ENCODE assay signal across 22 mouse cellular contexts in the genomic region with DNA sequence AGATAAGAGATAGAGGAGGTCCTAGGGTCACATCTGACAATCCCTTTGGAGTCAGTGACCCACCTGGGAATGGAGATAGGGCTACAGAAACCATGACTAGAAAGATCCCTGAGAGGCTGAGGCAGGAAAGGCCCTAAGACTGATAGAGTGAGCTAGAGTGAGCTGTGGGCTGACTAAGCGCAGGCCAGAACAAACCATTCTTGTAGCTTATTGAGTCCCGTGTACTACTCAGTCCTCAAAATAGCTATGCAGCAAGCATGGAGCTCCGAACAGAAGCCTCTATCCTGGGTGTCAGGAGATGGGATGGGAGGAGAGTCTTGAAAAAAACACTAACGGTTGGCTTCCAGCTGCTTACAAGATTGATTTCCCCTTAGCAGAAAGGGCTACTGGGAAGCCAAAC. TPM values are rescaled to one million over a fixed set of nuclear protein-coding genes. Genes with fewer than 3 reads are reported as not detected.
DNase-seq lines count a peak whose midpoint lies in the region; ATAC-seq and TF ChIP-seq lines count a peak whose summit lies in the region.
"Had no signal": no experiment of that assay in that cellular context is flagged by ENCODE, and none has a peak within 500 bp of the region (broad histone marks: within the 10 kb centered on the region; RNA-seq: fewer than 3 reads in every experiment).

No protein-coding gene starts in this region.

- TF ChIP-seq EP300 in CH12.LX (IDR thresholded peaks at IDR 0.05; ENCODE audit: low read length): no peak
- no peak for TF ChIP-seq EP300 in MEL (IDR thresholded peaks at IDR 0.05; ENCODE audit: low read depth in 1 of 2, low read length in 2 of 2)

- no peak overlapping the region for H3K4me3 ChIP-seq in CH12.LX (replicated peaks in 1 of 3; ENCODE audit: low read depth in 2 of 3, low read length in 2 of 3, poor library complexity in 1 of 3)
- H3K4me3 ChIP-seq in MEL (ENCODE audit: control insufficient read depth in 1 of 2, insufficient read depth in 1 of 2, low read depth in 2 of 2, low read length in 2 of 2): no peak overlapping the region
- H3K4me3 ChIP-seq in lung, adult 2 months (replicated peaks; ENCODE audit: extremely low read depth, low read depth, low read length): no peak overlapping the region
- H3K4me3 ChIP-seq in hindbrain, embryonic 16.5 days (ENCODE audit: low read length): no peak overlapping the region

- dilution Hi-C loops in CH12.LX (cut with MboI; ENCODE audit: extremely low pct_ligation_motif_present, extremely low pct_unique_long_range_greater_than_20kb, low sequenced_read_pairs): no loop called here

- H3K4me1 ChIP-seq in CH12.LX (ENCODE audit: control insufficient read depth in 1 of 2, insufficient read depth in 2 of 2) (peaks cover 12 to 34% of the 10 kb centered on the region in 2 experiments), MEL (ENCODE audit: control insufficient read depth in 1 of 2, insufficient read depth in 2 of 2, low read length in 2 of 2) (peaks cover 2 to 9% of the 10 kb centered on the region in 2 experiments; a peak in 2 of 4 replicates)
- peaks cover 3% of the 10 kb centered on the region; the same call in 1 of the 2 replicates for H3K4me1 ChIP-seq in lung, adult 2 months (ENCODE audit: control insufficient read depth, insufficient read depth, low read length)
- peaks cover 4% of the 10 kb centered on the region for H3K4me1 ChIP-seq in hindbrain, embryonic 16.5 days (ENCODE audit: control insufficient read depth, insufficient read depth, low read depth, low read length)

- H3K27me3 ChIP-seq in CH12.LX (replicated peaks) (no peaks in the 10 kb centered on the region), MEL (ENCODE audit: control insufficient read depth in 1 of 2, insufficient read depth in 2 of 2, low read length in 2 of 2) (peaks cover 2 to 4% of the 10 kb centered on the region in 2 experiments; a peak in 3 of 4 replicates)
- H3K27me3 ChIP-seq in hindbrain, embryonic 16.5 days (replicated peaks; ENCODE audit: control insufficient read depth, insufficient read depth, low read length): no peaks in the 10 kb centered on the region
- H3K27me3 ChIP-seq: Patski had no signal

- TF ChIP-seq RAD21 in CH12.LX (IDR thresholded peaks at IDR 0.05; ENCODE audit: low read depth, low read length) (no peak), MEL (IDR thresholded peaks at IDR 0.05; ENCODE audit: low read depth, low read length) (no peak)

- H3K79me2 ChIP-seq in CH12.LX (replicated peaks; ENCODE audit: control insufficient read depth, extremely low read depth, insufficient read depth, poor library complexity, severe bottlenecking) (no peaks in the 10 kb centered on the region), MEL (ENCODE audit: control insufficient read depth, insufficient read depth, low read length, poor library complexity) (peaks cover 2% of the 10 kb centered on the region; the same call in 1 of the 2 replicates)

- no peak for TF ChIP-seq CTCF in CH12.LX (conservative IDR thresholded peaks at IDR 0.05 in 1 of 2, IDR thresholded peaks at IDR 0.05 in 1 of 2; ENCODE audit: low read depth in 2 of 2, low read length in 2 of 2)
- no peak for TF ChIP-seq CTCF in MEL (IDR thresholded peaks at IDR 0.05 in 2 of 3, conservative IDR thresholded peaks at IDR 0.05 in 1 of 3; ENCODE audit: control insufficient read depth in 1 of 3, insufficient read depth in 1 of 3, low read depth in 2 of 3, low read length in 3 of 3, poor library complexity in 1 of 3, severe bottlenecking in 1 of 3)
- no peak for TF ChIP-seq CTCF in lung, adult 2 months (IDR thresholded peaks at IDR 0.05; ENCODE audit: insufficient read depth, low read length)

- in situ Hi-C loops in CH12.LX (cut with MboI; ENCODE audit: low pct_ligation_motif_present, low pct_unique_long_range_greater_than_20kb, low sequenced_read_pairs): no loop called here

- H3K4me2 ChIP-seq in CH12.LX (ENCODE audit: insufficient read depth, low read depth, poor library complexity, severe bottlenecking): no peak overlapping the region
- no peak overlapping the region for H3K4me2 ChIP-seq in hindbrain, embryonic 16.5 days (ENCODE audit: low read length)

- H3K27ac ChIP-seq in CH12.LX (ENCODE audit: insufficient read depth, low read depth): no peak overlapping the region
- H3K27ac ChIP-seq in MEL (ENCODE audit: control insufficient read depth, low read depth, low read length): no peak overlapping the region
- H3K27ac ChIP-seq in hindbrain, embryonic 16.5 days (ENCODE audit: low read depth, low read length): no peak overlapping the region

- H3K9ac ChIP-seq in CH12.LX (ENCODE audit: insufficient read depth, low read depth): no peak overlapping the region
- no peak overlapping the region for H3K9ac ChIP-seq in MEL (ENCODE audit: control insufficient read depth, low read depth, low read length, poor library complexity, severe bottlenecking)
- H3K9ac ChIP-seq in hindbrain, embryonic 16.5 days (ENCODE audit: low read depth, low read length): no peak overlapping the region

- DNase-seq in heart, adult 11 months: peak; percentile 74
- DNase-seq in heart, adult 8-10 months (ENCODE audit: low spot score): no peak
- no peak for DNase-seq in CH12.LX (ENCODE audit: extremely low read depth)
- no peak for DNase-seq in MEL (ENCODE audit: low read depth, low spot score)
- DNase-seq in lung, adult 2 months: no peak
- DNase-seq: adrenal gland, adult 2 months; adrenal gland, adult 8-10 months; adrenal gland, postnatal 10 days; adrenal gland, postnatal 14 days; adrenal gland, postnatal 25 days; adrenal gland, postnatal 36 days; B cell, adult 2 months; cerebellum, adult 11 months; cerebellum, adult 11-12 months; cerebellum, adult 18-20 months; cerebellum, adult 2 months; cerebellum, adult 8-10 months had no signal

- TF ChIP-seq POLR2A in CH12.LX (IDR thresholded peaks at IDR 0.05; ENCODE audit: low read depth, low read length) (no peak), MEL (IDR thresholded peaks at IDR 0.05; ENCODE audit: control insufficient read depth in 1 of 2, insufficient read depth in 1 of 2, low read depth in 1 of 2, low read length in 2 of 2, poor library complexity in 1 of 2) (no peak)
- no peak for TF ChIP-seq POLR2A in lung, adult 2 months (IDR thresholded peaks at IDR 0.05; ENCODE audit: borderline replicate concordance, extremely low read depth, low read depth, low read length)

- WGBS in lung, adult 2 months: 74% methylated on average over 4 of the region's 4 CpGs
- WGBS in hindbrain, embryonic 16.5 days: 83% methylated on average over 4 of the region's 4 CpGs

- ATAC-seq in hindbrain, embryonic 16.5 days: no peak
- ATAC-seq: activated CD4-positive, CD25-positive, alpha-beta regulatory T cell, adult 4 months; CD4-positive, CD25-positive, alpha-beta regulatory T cell, adult 4 months; Patski had no signal

- H3K36me3 ChIP-seq in CH12.LX (replicated peaks in 1 of 2; ENCODE audit: control insufficient read depth in 1 of 2, insufficient read depth in 1 of 2, low read length in 1 of 2) (peaks cover 0 to 8% of the 10 kb centered on the region in 2 experiments), MEL (ENCODE audit: control insufficient read depth in 1 of 2, insufficient read depth in 2 of 2, low read length in 2 of 2) (peaks cover 0 to 7% of the 10 kb centered on the region in 2 experiments; a peak in 2 of 4 replicates)
- H3K36me3 ChIP-seq in hindbrain, embryonic 16.5 days (ENCODE audit: control insufficient read depth, insufficient read depth, low read length): no peaks in the 10 kb centered on the region

- H3K9me3 ChIP-seq in CH12.LX (replicated peaks; ENCODE audit: low read length) (no peaks in the 10 kb centered on the region), MEL (replicated peaks; ENCODE audit: insufficient read depth, low read length) (no peaks in the 10 kb centered on the region)
- no peaks in the 10 kb centered on the region for H3K9me3 ChIP-seq in hindbrain, embryonic 16.5 days (ENCODE audit: control insufficient read depth, low read length)
- H3K9me3 ChIP-seq: G1E had no signal

TF ChIP-seq in CH12.LX, 34 proteins besides CTCF, POLR2A, EP300 and RAD21:
- TF ChIP-seq ZKSCAN1 (IDR thresholded peaks at IDR 0.05; ENCODE audit: borderline replicate concordance, low read depth, low read length): peak; percentile 66
- no peak for TF ChIP-seq E2F4 (IDR thresholded peaks at IDR 0.05; ENCODE audit: insufficient replicate concordance, low read depth, low read length)
TF ChIP-seq in CH12.LX: peak in this region for 1.

TF ChIP-seq in MEL, 35 proteins besides CTCF, POLR2A, EP300 and RAD21:
- TF ChIP-seq ZKSCAN1 (IDR thresholded peaks at IDR 0.05; ENCODE audit: low read depth, low read length) (peak; percentile 80), MXI1 (IDR thresholded peaks at IDR 0.05; ENCODE audit: low read depth, low read length) (no peak)
TF ChIP-seq in MEL: peak in this region for 1.

RNA-seq across cellular contexts. Expression of a gene that starts 4.6 kb away (rescaled TPM):
- total RNA-seq in heart, adult 8-10 months (2022): 10 to 100 TPM; 19.9 to 23.4 (median 22.0) TPM
- 46.9 and 47.8 TPM in 2 replicates for total RNA-seq in CH12.LX (2012; rRNA removed)
- 74.4 and 75.5 TPM in 2 replicates for total RNA-seq in CH12.LX (2014; rRNA removed)
- polyA plus RNA-seq in CH12.LX (2012; ENCODE audit: insufficient read length, low read depth): 40.0 and 43.5 TPM in 2 replicates
- total RNA-seq in MEL (2012; rRNA removed): 20.9 and 23.2 TPM in 2 replicates
- polyA plus RNA-seq in MEL (2012; ENCODE audit: insufficient read depth in 1 of 2, insufficient read length in 2 of 2, low read depth in 1 of 2, low replicate concordance in 2 of 2, missing spikeins in 1 of 2): 10 to 100 TPM in 1 of 2 experiments, not detected in 1; 23.7 TPM
- polyA plus RNA-seq in lung, adult 2 months (2012; rRNA removed): 25.8 and 40.7 TPM in 2 replicates
- polyA plus RNA-seq in hindbrain, embryonic 16.5 days (2015; fragmentation: Nextera tagmentation; extraction: Ambion mirVana): 91.3 and 98.0 TPM in 2 replicates

RNA-seq across cellular contexts. Expression of a gene that starts 38.5 kb away (rescaled TPM):
- 10 to 100 TPM; 70.5 to 87.1 (median 79.0) TPM for total RNA-seq in heart, adult 8-10 months (2022)
- total RNA-seq in CH12.LX (2012; rRNA removed): 32.4 and 36.1 TPM in 2 replicates
- total RNA-seq in CH12.LX (2014; rRNA removed): 39.2 and 40.4 TPM in 2 replicates
- polyA plus RNA-seq in CH12.LX (2012; ENCODE audit: insufficient read length, low read depth): 42.9 and 53.7 TPM in 2 replicates
- total RNA-seq in MEL (2012; rRNA removed): 22.6 and 27.5 TPM in 2 replicates
- 100 to 1,000 TPM in 1 of 2 experiments, 10 to 100 TPM in 1; 34.7 to 126 TPM for polyA plus RNA-seq in MEL (2012; ENCODE audit: insufficient read depth in 1 of 2, insufficient read length in 2 of 2, low read depth in 1 of 2, low replicate concordance in 2 of 2, missing spikeins in 1 of 2)
- polyA plus RNA-seq in lung, adult 2 months (2012; rRNA removed): 26.1 and 32.4 TPM in 2 replicates
- polyA plus RNA-seq in hindbrain, embryonic 16.5 days (2015; fragmentation: Nextera tagmentation; extraction: Ambion mirVana): 9.4 and 9.8 TPM in 2 replicates
